Mouse (Mus musculus) lung, adult 2 months (tissue): ENCODE measurements around the gene Cfap54. TPM values are rescaled to one million over a fixed set of nuclear protein-coding genes. Genes with fewer than 3 reads are reported as not detected.

Experiments used
- DNase-seq: peaks from one replicate; pipeline ENCODE4 v3.0.0; 2022
- H3K4me1 ChIP-seq: fragments of 200-500 bp; 2 replicates; pipeline ENCODE4 v1.6.1; 2011; ENCODE audit warnings: low read length; ENCODE audit not compliant: control insufficient read depth, insufficient read depth
- H3K4me3 ChIP-seq: fragments of 200-500 bp; replicated peaks from 2 replicates; pipeline ENCODE3; 2011; ENCODE audit warnings: low read depth, mild to moderate bottlenecking, control low read depth, low read length; ENCODE audit errors: extremely low read depth
- CTCF ChIP-seq: fragments of 200-500 bp; IDR thresholded peaks from 2 replicates; pipeline ENCODE4 v1.5.1; 2011; ENCODE audit warnings: mild to moderate bottlenecking, low read length, control low read depth; ENCODE audit not compliant: insufficient read depth
- POLR2A ChIP-seq: fragments of 200-500 bp; IDR thresholded peaks from 2 replicates; pipeline ENCODE4 v1.6.1; 2011; ENCODE audit warnings: low read depth, mild to moderate bottlenecking, control low read depth, low read length, borderline replicate concordance; ENCODE audit errors: extremely low read depth
- WGBS: fragments of 180-500 bp; shearing (Covaris S2); methylation state at CpG from one replicate; pipeline ENCODE4 v1.1.7; 2018; 5-methylcytosine and 5-hydroxymethylcytosine counted together
- polyA plus RNA-seq: library from polyadenylated mRNA; depleted of rRNA; stranded (reverse); fragments of >200 nt; gene quantifications from 2 replicates; pipeline ENCODE4 v1.2.3, GENCODE M21; 2012

Gene Cfap54
- polyA plus RNA-seq, 1 experiment = 2.3 TPM

DNA sequence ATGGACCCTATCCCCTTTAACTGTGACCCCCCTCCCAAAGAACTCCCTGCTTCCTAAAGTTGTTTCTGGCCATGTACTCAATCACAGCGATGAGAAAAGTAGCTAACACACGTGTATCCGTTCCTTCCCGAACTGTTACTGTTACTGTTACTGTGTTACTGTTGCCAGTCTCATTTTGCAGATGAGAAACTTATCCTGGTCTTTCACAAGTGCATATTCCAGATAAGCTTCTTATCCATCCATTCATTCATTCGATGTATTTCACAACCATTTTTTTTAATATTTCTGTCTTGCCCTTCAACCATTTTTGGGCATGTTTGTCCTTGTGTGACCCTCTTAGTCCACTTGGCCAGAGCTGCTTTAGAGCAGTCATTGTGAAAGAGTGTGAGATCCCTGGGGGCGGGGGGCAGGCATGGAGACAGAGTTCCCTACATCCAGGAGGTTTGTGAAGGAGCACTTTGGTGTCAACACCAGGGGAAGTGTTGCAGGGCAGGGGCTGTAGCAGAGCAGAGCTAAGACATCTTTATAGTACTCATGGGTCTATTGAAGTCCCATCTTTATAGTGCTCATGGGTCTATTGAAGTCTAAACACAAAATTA is 39.9 kb upstream of the Cfap54 start:
- TF ChIP-seq POLR2A (no peak), CTCF (no peak)
- DNase-seq = no peak
- Histone ChIP-seq H3K4me1 (peaks cover 4% of the 10 kb centered on the region), H3K4me3 (no peak overlapping the region)
- WGBS = 89% methylated on average over 6 of the region's 6 CpGs

DNA sequence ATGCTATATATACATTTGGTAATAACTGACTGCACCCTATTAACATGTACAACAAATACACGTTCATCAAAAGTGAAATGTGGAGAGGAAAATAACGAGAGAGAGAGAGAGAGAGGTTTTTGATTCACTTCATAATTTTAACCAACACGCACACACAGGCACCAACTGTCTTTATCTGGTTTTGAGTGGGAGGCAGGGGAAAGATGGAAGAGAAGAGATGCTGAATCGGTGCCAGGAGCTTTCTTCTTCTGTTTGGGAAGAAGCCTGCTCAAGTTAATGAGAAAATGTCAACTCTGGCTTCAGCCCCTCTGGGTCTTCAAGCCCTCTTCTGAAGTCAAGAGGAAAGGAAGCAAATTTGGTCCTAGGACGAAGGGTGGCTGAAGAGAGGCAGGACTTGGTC is 38.4 kb upstream of the Cfap54 start:
- 79% methylated on average over 5 of the region's 5 CpGs for WGBS
- TF ChIP-seq CTCF (no peak), POLR2A (no peak)
- H3K4me3 ChIP-seq = no peak overlapping the region
- DNase-seq = no peak
- H3K4me1 ChIP-seq = peaks cover 4% of the 10 kb centered on the region

DNA sequence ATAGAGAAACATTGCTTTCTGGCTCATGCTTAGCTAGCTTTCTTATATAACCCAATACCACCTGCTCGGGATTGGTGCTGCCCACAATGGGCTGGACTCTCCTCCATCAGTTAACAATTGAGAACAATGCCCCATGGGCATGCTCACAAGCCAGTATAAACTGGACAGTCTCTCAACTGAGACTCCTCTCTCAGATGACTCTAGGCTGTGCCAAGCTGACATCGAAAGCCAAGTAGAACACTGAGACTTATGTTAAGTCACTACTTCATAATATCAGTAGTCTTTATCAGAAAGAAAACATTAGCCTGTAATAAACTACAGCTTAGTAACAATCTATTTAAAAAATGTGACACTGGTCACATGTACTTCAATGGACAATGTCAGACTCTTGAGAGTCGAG is 35.2 kb upstream of the Cfap54 start:
- DNase-seq = no peak
- no peak overlapping the region for H3K4me3 ChIP-seq
- 28% methylated on average over 3 of the region's 3 CpGs for WGBS

DNA sequence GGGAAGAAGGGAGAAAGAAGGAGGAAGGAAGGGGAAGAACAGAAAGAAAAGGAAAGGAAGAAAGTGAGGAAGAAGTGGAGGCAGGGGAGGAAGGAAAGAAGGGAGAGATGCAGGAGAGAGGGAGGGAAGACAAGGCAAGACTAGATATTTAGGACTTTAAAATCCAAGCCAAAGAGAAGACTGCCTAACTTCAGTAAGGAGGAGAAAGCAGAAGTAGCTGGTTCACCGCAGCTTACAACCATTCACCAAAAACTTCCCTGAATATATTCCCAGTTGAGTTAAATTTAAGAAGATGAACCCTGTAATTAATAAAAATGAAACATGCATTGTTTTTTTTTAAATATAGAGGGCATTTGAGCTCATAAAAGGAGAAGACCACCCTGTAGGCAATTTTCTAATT is 34.3 kb upstream of the Cfap54 start:
- no peak for TF ChIP-seq POLR2A
- no peak for TF ChIP-seq CTCF
- Histone ChIP-seq H3K4me3 (no peak overlapping the region), H3K4me1 (no peaks in the 10 kb centered on the region)
- no peak for DNase-seq
- 86% methylated on average over 1 of the region's 1 CpGs for whole genome bisulfite sequencing

More for the DNA sequence above, 35.2 kb upstream of the Cfap54 start:
- no peak for TF ChIP-seq CTCF
- TF ChIP-seq POLR2A = no peak
- no peaks in the 10 kb centered on the region for H3K4me1 ChIP-seq

DNA sequence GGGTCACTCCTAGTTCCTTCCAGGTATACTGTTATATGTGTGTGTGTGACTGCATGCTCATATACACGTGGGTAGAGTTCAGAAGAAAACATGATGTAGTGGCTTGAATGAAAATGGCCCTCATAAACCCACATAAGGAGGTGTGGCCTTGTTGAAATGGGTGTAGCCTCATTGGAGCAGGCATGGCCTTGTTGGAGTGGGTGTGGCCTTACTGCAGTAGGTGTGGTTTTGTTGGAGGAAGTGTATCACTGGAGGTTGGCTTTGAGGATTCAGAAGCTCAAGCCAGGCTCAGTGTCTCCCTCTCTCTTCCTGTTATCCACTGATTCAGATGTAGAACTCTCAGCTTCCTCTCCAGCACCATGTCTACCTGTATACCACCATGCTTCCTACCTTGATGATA is 33.4 kb upstream of the Cfap54 start:
- TF ChIP-seq POLR2A (no peak), CTCF (no peak)
- WGBS = 88% methylated on average over 1 of the region's 1 CpGs
- no peaks in the 10 kb centered on the region for H3K4me1 ChIP-seq
- DNase-seq = no peak
- H3K4me3 ChIP-seq = no peak overlapping the region

DNA sequence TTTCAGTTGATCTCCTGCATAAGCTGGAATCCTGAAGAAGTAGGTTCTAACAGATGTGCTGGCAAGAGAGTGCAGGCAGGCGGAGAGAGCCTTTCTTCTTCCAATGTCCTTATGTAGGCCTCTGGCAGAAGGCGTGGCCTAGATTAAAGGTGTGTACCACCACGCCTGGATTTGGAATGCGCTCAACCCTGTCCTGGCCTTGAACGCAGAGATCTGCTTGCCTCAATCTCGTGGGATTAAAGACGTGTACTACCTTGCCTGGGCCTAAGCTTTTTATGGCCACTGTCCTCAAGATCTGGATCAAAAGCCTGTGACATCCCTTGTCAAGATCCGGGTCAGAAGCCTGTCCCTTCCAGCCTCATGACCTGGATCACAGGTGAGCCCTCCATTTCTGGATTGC is 32.5 kb upstream of the Cfap54 start:
- H3K4me1 ChIP-seq = no peaks in the 10 kb centered on the region
- no peak for DNase-seq
- H3K4me3 ChIP-seq = no peak overlapping the region
- WGBS = 83% methylated on average over 8 of the region's 8 CpGs
- TF ChIP-seq POLR2A = no peak
- no peak for TF ChIP-seq CTCF

DNA sequence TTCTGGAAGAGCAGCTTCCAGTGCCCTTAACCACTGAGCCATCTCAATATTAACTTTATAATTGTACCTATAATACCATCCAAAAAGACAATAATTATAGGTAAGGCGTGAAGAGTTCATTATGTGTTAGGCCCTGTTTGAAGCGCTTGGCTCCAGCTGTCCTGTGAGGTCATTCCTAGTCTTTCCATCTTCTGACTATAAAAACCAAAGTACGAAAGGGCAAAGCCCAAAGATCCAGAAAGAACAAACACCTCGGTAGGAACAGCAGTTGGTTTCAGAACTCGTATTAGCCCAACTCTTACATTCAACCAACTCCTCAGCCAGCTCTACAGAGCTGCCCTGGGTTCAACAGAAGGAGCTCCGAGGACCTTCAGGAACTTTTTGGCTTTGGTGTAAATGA is 30.6 kb upstream of the Cfap54 start:
- DNase-seq = no peak
- H3K4me3 ChIP-seq = no peak overlapping the region
- H3K4me1 ChIP-seq = no peaks in the 10 kb centered on the region
- 90% methylated on average over 6 of the region's 6 CpGs for WGBS
- no peak for TF ChIP-seq POLR2A
- no peak for TF ChIP-seq CTCF

DNA sequence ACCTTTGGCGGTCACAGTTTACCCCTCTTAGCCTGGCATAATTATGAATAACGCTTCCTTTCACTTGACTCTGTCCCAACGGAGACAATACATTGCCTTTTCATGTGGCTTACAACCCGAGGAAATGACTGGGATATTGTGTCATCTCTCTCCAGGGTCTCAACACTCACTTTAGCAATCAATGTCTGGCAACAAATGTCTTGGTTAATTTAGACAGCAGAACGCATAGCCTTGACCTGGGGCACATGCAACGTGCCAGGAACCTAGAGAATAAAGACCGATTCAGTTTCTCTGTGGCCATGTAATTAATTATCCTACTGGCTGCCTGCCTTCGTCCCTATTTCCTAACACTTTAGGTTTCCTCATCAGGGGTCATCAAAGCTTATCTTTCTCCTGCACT is 30.0 kb upstream of the Cfap54 start:
- 38% methylated on average over 8 of the region's 8 CpGs for WGBS
- H3K4me3 ChIP-seq = no peak overlapping the region
- TF ChIP-seq POLR2A (no peak), CTCF (no peak)
- DNase-seq = no peak
- no peaks in the 10 kb centered on the region for H3K4me1 ChIP-seq

DNA sequence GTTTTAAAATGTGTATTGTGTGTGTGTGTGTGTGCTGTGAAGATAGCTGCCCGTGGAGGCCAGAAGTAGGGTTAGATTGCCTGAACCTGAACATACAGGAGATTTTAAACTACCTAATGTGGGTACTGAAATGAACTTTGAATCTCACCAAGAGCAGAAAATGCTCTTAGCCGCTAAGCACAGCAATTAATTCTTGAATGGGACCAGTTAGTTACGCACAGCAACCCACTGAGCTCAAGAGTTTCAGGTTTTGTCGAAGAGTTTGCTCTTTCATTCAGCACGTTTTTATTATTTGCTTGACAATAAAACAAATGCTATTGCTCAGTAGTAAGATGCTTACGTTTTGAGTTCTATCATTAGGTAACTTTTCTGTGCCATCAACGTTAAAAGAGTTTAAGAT is 23.9 kb upstream of the Cfap54 start:
- WGBS = 91% methylated on average over 7 of the region's 7 CpGs
- Histone ChIP-seq H3K4me3 (no peak overlapping the region), H3K4me1 (no peaks in the 10 kb centered on the region)
- TF ChIP-seq POLR2A (no peak), CTCF (no peak)
- DNase-seq = no peak

DNA sequence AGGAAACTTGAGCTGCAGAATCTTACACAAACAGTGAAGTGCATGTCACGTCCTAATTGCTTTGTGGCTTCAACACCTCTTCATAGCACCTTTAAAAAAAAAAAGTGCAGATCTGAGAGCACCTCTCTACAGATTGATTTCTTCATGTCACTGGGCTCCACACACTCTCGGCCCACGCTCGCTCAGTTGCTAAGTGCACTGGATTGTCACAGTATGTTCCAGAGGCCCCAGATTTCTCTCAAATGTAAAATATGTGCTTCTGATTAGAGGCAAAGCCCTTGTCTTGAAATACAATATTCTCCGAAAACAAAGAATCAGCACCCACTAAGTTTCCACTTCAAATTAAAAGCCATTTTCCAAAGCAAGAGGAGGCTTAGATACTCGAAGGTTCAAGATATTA is 22.9 kb upstream of the Cfap54 start:
- no peak for TF ChIP-seq CTCF
- TF ChIP-seq POLR2A = no peak
- no peaks in the 10 kb centered on the region for H3K4me1 ChIP-seq
- 58% methylated on average over 6 of the region's 6 CpGs for WGBS
- no peak overlapping the region for H3K4me3 ChIP-seq
- no peak for DNase-seq

DNA sequence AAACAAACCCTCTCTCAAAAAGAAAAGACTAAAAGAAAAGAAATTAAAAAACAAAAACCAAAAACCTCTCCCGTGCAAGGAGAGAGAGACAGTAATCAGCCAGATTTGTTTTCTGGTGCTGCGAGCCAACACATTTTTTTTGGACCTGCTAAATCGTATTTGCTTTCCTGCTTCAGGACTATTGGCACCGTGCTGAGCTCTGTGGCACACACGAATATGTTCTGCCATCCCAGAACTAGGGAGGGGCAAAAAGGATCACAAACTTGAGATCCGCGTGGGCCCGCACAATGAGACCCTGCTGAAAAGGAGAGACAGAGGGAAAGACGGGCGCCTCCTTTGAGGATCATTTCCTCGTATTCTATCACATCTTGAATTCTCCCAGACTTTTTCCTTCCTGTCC is 22.3 kb upstream of the Cfap54 start:
- H3K4me3 ChIP-seq = no peak overlapping the region
- no peaks in the 10 kb centered on the region for H3K4me1 ChIP-seq
- DNase-seq = no peak
- no peak for TF ChIP-seq CTCF
- TF ChIP-seq POLR2A = no peak
- WGBS = 37% methylated on average over 11 of the region's 11 CpGs
